Mouse (Mus musculus) midbrain, embryonic 14.5 days (tissue): ENCODE measurements around the gene Stau1. TPM values are rescaled to one million over a fixed set of nuclear protein-coding genes. Genes with fewer than 3 reads are reported as not detected.

Experiments
- ATAC-seq: fragments of 200-750 bp; cut with Nextera tagmentation; 2 replicates; pipeline ENCODE4 v1.8.0; 2017; ENCODE audit warnings: moderate number of reproducible peaks, moderate library complexity; ENCODE audit not compliant: low FRiP score, low TSS enrichment
- DNase-seq: peaks from one replicate; pipeline ENCODE4 v3.0.0-alpha.2; 2015
- H3K27ac ChIP-seq: fragments of 300-500 bp; sonication (generic); replicated peaks from 2 replicates; pipeline ENCODE4 v1.5.1; 2014; ENCODE audit warnings: mild to moderate bottlenecking, low read depth, low read length, moderate library complexity
- H3K27me3 ChIP-seq: fragments of 300-500 bp; sonication (generic); 2 replicates; pipeline ENCODE4 v1.6.1; 2014; ENCODE audit warnings: low read length, control low read depth, mixed read lengths; ENCODE audit not compliant: control insufficient read depth, insufficient read depth
- H3K36me3 ChIP-seq: fragments of 300-500 bp; sonication (generic); 2 replicates; pipeline ENCODE4 v1.6.1; 2014; ENCODE audit warnings: low read length, control low read depth; ENCODE audit not compliant: control insufficient read depth, insufficient read depth
- H3K4me1 ChIP-seq: fragments of 300-500 bp; sonication (generic); 2 replicates; pipeline ENCODE4 v1.6.1; 2014; ENCODE audit warnings: mild to moderate bottlenecking, antibody characterized with exemption, low read length, control low read depth; ENCODE audit not compliant: control insufficient read depth, insufficient read depth
- H3K4me2 ChIP-seq: fragments of 300-500 bp; sonication (generic); 2 replicates; pipeline ENCODE4 v1.6.1; 2014; ENCODE audit warnings: mild to moderate bottlenecking, low read length, moderate library complexity
- H3K4me3 ChIP-seq: fragments of 300-500 bp; sonication (generic); replicated peaks from 2 replicates; pipeline ENCODE4 v1.5.1; 2014; ENCODE audit warnings: low read depth, low read length
- H3K9ac ChIP-seq: fragments of 300-500 bp; sonication (generic); replicated peaks from 2 replicates; pipeline ENCODE4 v1.6.1; 2014; ENCODE audit warnings: mild to moderate bottlenecking, low read length, moderate library complexity
- H3K9me3 ChIP-seq: fragments of 300-500 bp; sonication (generic); 2 replicates; pipeline ENCODE4 v1.6.1; 2016; ENCODE audit warnings: low read length, control low read depth, mixed read lengths; ENCODE audit not compliant: control insufficient read depth
- WGBS: fragments of 180-500 bp; shearing (Covaris S2); extraction: QIAGEN DNeasy Blood & Tissue Kit; methylation state at CpG from one replicate; pipeline ENCODE4 v1.1.7; 2014; 5-methylcytosine and 5-hydroxymethylcytosine counted together
- polyA plus RNA-seq: library from polyadenylated mRNA; unstranded; fragments of >200 nt; fragmentation: Nextera tagmentation; extraction: Ambion mirVana; gene quantifications from 2 replicates; pipeline ENCODE4 v1.2.1, GENCODE M21; 2014

The Stau1 gene
- 84.1 and 109 TPM in 2 replicates for polyA plus RNA-seq

- H3K27me3 ChIP-seq = no peaks in the 10 kb centered on the region
- peak within 1 kb of the TSS; percentile 99 for H3K4me3 ChIP-seq
- WGBS = 0% methylated on average over 69 of the region's 88 CpGs
- H3K4me2 ChIP-seq = peak within 1 kb of the TSS; percentile 93
- peak within 1 kb of the TSS; percentile 93 for H3K9ac ChIP-seq
- ATAC-seq (peak; percentile 99), DNase-seq (peak; percentile 100)
- peaks cover 31% of the 10 kb centered on the region for H3K4me1 ChIP-seq
- no peaks in the 10 kb centered on the region for H3K36me3 ChIP-seq
- peak within 1 kb of the TSS; percentile 96 for H3K27ac ChIP-seq
- no peaks in the 10 kb centered on the region for H3K9me3 ChIP-seq
These were observed at the start of gene Stau1 for GRCm38 (mm10) chr2:166995796-166996532. Stau1 (minus strand) TSS chr2:166996299.

GRCm38 (mm10) chr2:167043400-167044121, 47.5 kb upstream of the Stau1 start:
- ATAC-seq (no peak), DNase-seq (no peak)
- H3K4me2 ChIP-seq = no peak overlapping the region
- H3K27me3 ChIP-seq = no peaks in the 10 kb centered on the region
- no peaks in the 10 kb centered on the region for H3K4me1 ChIP-seq
- no peak overlapping the region for H3K27ac ChIP-seq
- 96% methylated on average over 12 of the region's 12 CpGs for WGBS
- peaks cover 95% of the 10 kb centered on the region for H3K36me3 ChIP-seq
- H3K9ac ChIP-seq = no peak overlapping the region
- H3K9me3 ChIP-seq = no peaks in the 10 kb centered on the region
- H3K4me3 ChIP-seq = no peak overlapping the region

GRCm38 (mm10) chr2:167039386-167039785, 43.3 kb upstream of the Stau1 start:
- DNase-seq = no peak
- ATAC-seq = no peak
- no peak overlapping the region for H3K9ac ChIP-seq
- no peaks in the 10 kb centered on the region for H3K9me3 ChIP-seq
- WGBS = 93% methylated on average over 8 of the region's 8 CpGs
- H3K4me3 ChIP-seq = no peak overlapping the region
- peaks cover 100% of the 10 kb centered on the region for H3K36me3 ChIP-seq
- H3K4me2 ChIP-seq = no peak overlapping the region
- H3K27ac ChIP-seq = no peak overlapping the region
- H3K27me3 ChIP-seq = no peaks in the 10 kb centered on the region
- no peaks in the 10 kb centered on the region for H3K4me1 ChIP-seq

GRCm38 (mm10) chr2:167038716-167039115, 42.6 kb upstream of the Stau1 start:
- Histone ChIP-seq H3K4me2 (no peak overlapping the region), H3K36me3 (peaks cover 100% of the 10 kb centered on the region), H3K9me3 (no peaks in the 10 kb centered on the region), H3K27ac (no peak overlapping the region), H3K4me3 (no peak overlapping the region), H3K4me1 (no peaks in the 10 kb centered on the region), H3K27me3 (no peaks in the 10 kb centered on the region), H3K9ac (no peak overlapping the region)
- DNase-seq = no peak
- WGBS = 89% methylated on average over 7 of the region's 7 CpGs
- ATAC-seq = no peak

GRCm38 (mm10) chr2:167038297-167038696, 42.2 kb upstream of the Stau1 start:
- Histone ChIP-seq H3K9ac (no peak overlapping the region), H3K36me3 (peaks cover 100% of the 10 kb centered on the region), H3K9me3 (no peaks in the 10 kb centered on the region), H3K4me1 (no peaks in the 10 kb centered on the region), H3K4me2 (no peak overlapping the region), H3K27ac (no peak overlapping the region), H3K27me3 (no peaks in the 10 kb centered on the region), H3K4me3 (no peak overlapping the region)
- ATAC-seq (no peak), DNase-seq (no peak)
- WGBS = 92% methylated on average over 6 of the region's 6 CpGs

GRCm38 (mm10) chr2:167037710-167038109, 41.6 kb upstream of the Stau1 start:
- no peak overlapping the region for H3K9ac ChIP-seq
- H3K27ac ChIP-seq = no peak overlapping the region
- no peak for DNase-seq
- H3K36me3 ChIP-seq = peaks cover 97% of the 10 kb centered on the region
- no peaks in the 10 kb centered on the region for H3K27me3 ChIP-seq
- H3K4me3 ChIP-seq = no peak overlapping the region
- H3K4me1 ChIP-seq = no peaks in the 10 kb centered on the region
- ATAC-seq = no peak
- H3K9me3 ChIP-seq = no peaks in the 10 kb centered on the region
- no peak overlapping the region for H3K4me2 ChIP-seq
- 93% methylated on average over 12 of the region's 12 CpGs for WGBS

- Histone ChIP-seq H3K27ac (no peak overlapping the region), H3K27me3 (no peaks in the 10 kb centered on the region), H3K4me2 (no peak overlapping the region), H3K4me3 (no peak overlapping the region), H3K9ac (no peak overlapping the region), H3K4me1 (no peaks in the 10 kb centered on the region), H3K36me3 (peaks cover 89% of the 10 kb centered on the region), H3K9me3 (no peaks in the 10 kb centered on the region)
- 93% methylated on average over 4 of the region's 4 CpGs for WGBS
- DNase-seq (peak; percentile 11), ATAC-seq (no peak)
These were observed 34.4 kb upstream of the Stau1 start for GRCm38 (mm10) chr2:167030507-167030906.

- Histone ChIP-seq H3K27me3 (no peaks in the 10 kb centered on the region), H3K4me2 (no peak overlapping the region), H3K9ac (no peak overlapping the region), H3K36me3 (peaks cover 86% of the 10 kb centered on the region), H3K9me3 (no peaks in the 10 kb centered on the region), H3K4me1 (no peaks in the 10 kb centered on the region), H3K27ac (no peak overlapping the region), H3K4me3 (no peak overlapping the region)
- 93% methylated on average over 7 of the region's 7 CpGs for WGBS
- ATAC-seq (no peak), DNase-seq (no peak)
These were observed 32.5 kb upstream of the Stau1 start for GRCm38 (mm10) chr2:167028553-167028952.

GRCm38 (mm10) chr2:167019396-167019795, 23.3 kb upstream of the Stau1 start:
- Histone ChIP-seq H3K4me3 (no peak overlapping the region), H3K27me3 (no peaks in the 10 kb centered on the region), H3K4me1 (peaks cover 11% of the 10 kb centered on the region), H3K4me2 (no peak overlapping the region), H3K36me3 (peaks cover 60% of the 10 kb centered on the region), H3K27ac (no peak overlapping the region), H3K9ac (no peak overlapping the region), H3K9me3 (no peaks in the 10 kb centered on the region)
- ATAC-seq (no peak), DNase-seq (no peak)
- 96% methylated on average over 10 of the region's 10 CpGs for WGBS
